Mouse (Mus musculus) midbrain, embryonic 14.5 days (tissue): Measurements from ENCODE around the gene Lrrc73. TPM values are rescaled to one million over a fixed set of nuclear protein-coding genes. Genes with fewer than 3 reads are reported as not detected.
A peak's percentile ranks its signal among the peaks of the same experiment; 100 is the strongest.

Experiments
- ATAC-seq: fragments of 200-750 bp; cut with Nextera tagmentation; 2 replicates; pipeline ENCODE4 v1.8.0; 2017; ENCODE audit warnings: moderate number of reproducible peaks, moderate library complexity; ENCODE audit not compliant: low FRiP score, low TSS enrichment
- DNase-seq: peaks from one replicate; pipeline ENCODE4 v3.0.0-alpha.2; 2015
- H3K27ac ChIP-seq: fragments of 300-500 bp; sonication (generic); replicated peaks from 2 replicates; pipeline ENCODE4 v1.5.1; 2014; ENCODE audit warnings: mild to moderate bottlenecking, low read depth, low read length, moderate library complexity
- H3K27me3 ChIP-seq: fragments of 300-500 bp; sonication (generic); 2 replicates; pipeline ENCODE4 v1.6.1; 2014; ENCODE audit warnings: low read length, control low read depth, mixed read lengths; ENCODE audit not compliant: control insufficient read depth, insufficient read depth
- H3K36me3 ChIP-seq: fragments of 300-500 bp; sonication (generic); 2 replicates; pipeline ENCODE4 v1.6.1; 2014; ENCODE audit warnings: low read length, control low read depth; ENCODE audit not compliant: control insufficient read depth, insufficient read depth
- H3K4me1 ChIP-seq: fragments of 300-500 bp; sonication (generic); 2 replicates; pipeline ENCODE4 v1.6.1; 2014; ENCODE audit warnings: mild to moderate bottlenecking, antibody characterized with exemption, low read length, control low read depth; ENCODE audit not compliant: control insufficient read depth, insufficient read depth
- H3K4me2 ChIP-seq: fragments of 300-500 bp; sonication (generic); 2 replicates; pipeline ENCODE4 v1.6.1; 2014; ENCODE audit warnings: mild to moderate bottlenecking, low read length, moderate library complexity
- H3K4me3 ChIP-seq: fragments of 300-500 bp; sonication (generic); replicated peaks from 2 replicates; pipeline ENCODE4 v1.5.1; 2014; ENCODE audit warnings: low read depth, low read length
- H3K9ac ChIP-seq: fragments of 300-500 bp; sonication (generic); replicated peaks from 2 replicates; pipeline ENCODE4 v1.6.1; 2014; ENCODE audit warnings: mild to moderate bottlenecking, low read length, moderate library complexity
- H3K9me3 ChIP-seq: fragments of 300-500 bp; sonication (generic); 2 replicates; pipeline ENCODE4 v1.6.1; 2016; ENCODE audit warnings: low read length, control low read depth, mixed read lengths; ENCODE audit not compliant: control insufficient read depth
- WGBS: fragments of 180-500 bp; shearing (Covaris S2); extraction: QIAGEN DNeasy Blood & Tissue Kit; methylation state at CpG from one replicate; pipeline ENCODE4 v1.1.7; 2014; 5-methylcytosine and 5-hydroxymethylcytosine counted together
- polyA plus RNA-seq: library from polyadenylated mRNA; unstranded; fragments of >200 nt; fragmentation: Nextera tagmentation; extraction: Ambion mirVana; gene quantifications from 2 replicates; pipeline ENCODE4 v1.2.1, GENCODE M21; 2014

Lrrc73 gene
- 12.0 and 17.4 TPM in 2 replicates for polyA plus RNA-seq

GRCm38 (mm10) chr17:46253452-46254084 lies at the start of gene Lrrc73:
TSS of gene Lrrc73 (plus strand) at chr17:46253531.
- Histone ChIP-seq H3K9me3 (no peaks in the 10 kb centered on the region), H3K27ac (peak within 1 kb of the TSS; percentile 84), H3K4me2 (peak within 1 kb of the TSS; percentile 94), H3K4me1 (peaks cover 25% of the 10 kb centered on the region), H3K36me3 (peaks cover 46% of the 10 kb centered on the region), H3K27me3 (no peaks in the 10 kb centered on the region), H3K9ac (peak within 1 kb of the TSS; percentile 76), H3K4me3 (peak within 1 kb of the TSS; percentile 75)
- peak; percentile 90 for ATAC-seq
- 2% methylated on average over 48 of the region's 48 CpGs for WGBS
- DNase-seq = peak; percentile 96

- Histone ChIP-seq H3K9me3 (no peaks in the 10 kb centered on the region), H3K9ac (no peak overlapping the region), H3K4me3 (no peak overlapping the region), H3K27me3 (no peaks in the 10 kb centered on the region), H3K4me1 (peaks cover 12% of the 10 kb centered on the region), H3K4me2 (no peak overlapping the region), H3K27ac (no peak overlapping the region), H3K36me3 (peaks cover 60% of the 10 kb centered on the region)
- no peak for ATAC-seq
- no peak for DNase-seq
These were observed 46.7 kb upstream of the Lrrc73 start for GRCm38 (mm10) chr17:46206676-46207075.

DNA sequence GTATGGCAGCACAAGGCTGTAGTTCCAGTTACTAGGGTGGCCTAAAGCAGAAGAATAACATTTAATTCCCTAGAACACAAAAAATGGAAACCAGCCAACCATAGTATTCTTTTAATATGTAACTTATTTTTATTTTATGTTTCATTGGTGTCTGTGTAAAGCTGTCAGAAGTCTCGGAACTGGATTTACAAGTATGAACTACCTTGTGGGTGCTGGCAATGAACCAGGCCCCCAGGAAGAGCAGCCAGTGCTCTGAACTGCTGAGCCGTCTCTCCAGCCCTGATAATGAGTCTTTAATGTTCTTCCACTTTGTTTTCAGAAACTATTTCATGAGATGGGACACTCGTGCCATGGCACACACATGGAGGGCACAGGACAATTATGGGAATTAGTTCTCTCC lies 42.8 kb upstream of the Lrrc73 start:
- no peaks in the 10 kb centered on the region for H3K27me3 ChIP-seq
- no peaks in the 10 kb centered on the region for H3K9me3 ChIP-seq
- no peak for DNase-seq

GRCm38 (mm10) chr17:46221601-46222000 lies 31.7 kb upstream of the Lrrc73 start:
- peaks cover 99% of the 10 kb centered on the region for H3K36me3 ChIP-seq
- H3K27me3 ChIP-seq = no peaks in the 10 kb centered on the region
- H3K27ac ChIP-seq = no peak overlapping the region
- no peaks in the 10 kb centered on the region for H3K9me3 ChIP-seq
- 95% methylated on average over 3 of the region's 3 CpGs for WGBS
- no peak overlapping the region for H3K4me2 ChIP-seq
- no peak overlapping the region for H3K4me3 ChIP-seq
- H3K9ac ChIP-seq = no peak overlapping the region
- H3K4me1 ChIP-seq = no peaks in the 10 kb centered on the region
- DNase-seq = no peak
- no peak for ATAC-seq

More for the DNA sequence above, 42.8 kb upstream of the Lrrc73 start:
- H3K27ac ChIP-seq = no peak overlapping the region
- H3K4me3 ChIP-seq = no peak overlapping the region
- no peak overlapping the region for H3K4me2 ChIP-seq
- peaks cover 89% of the 10 kb centered on the region for H3K36me3 ChIP-seq
- ATAC-seq = no peak
- WGBS = 94% methylated on average over 3 of the region's 3 CpGs
- H3K9ac ChIP-seq = no peak overlapping the region
- no peaks in the 10 kb centered on the region for H3K4me1 ChIP-seq

DNA sequence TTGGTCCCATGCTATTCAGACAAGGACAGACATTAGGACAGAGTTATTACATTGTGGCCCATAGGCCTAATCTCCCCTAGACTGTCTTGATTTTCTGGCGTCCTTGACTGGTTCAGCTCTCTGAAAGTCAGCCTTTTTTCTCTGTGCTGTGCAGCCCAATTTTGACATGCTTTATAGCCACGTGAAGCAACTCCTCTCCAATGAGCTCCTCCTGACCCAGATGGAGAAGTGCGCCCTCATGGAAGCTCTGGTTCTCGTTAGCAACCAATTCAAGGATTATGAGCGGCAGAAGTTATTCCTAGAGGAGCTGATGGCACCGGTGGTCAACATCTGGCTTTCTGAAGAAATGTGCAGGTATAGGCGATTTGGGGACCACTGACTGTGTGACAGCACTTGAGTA lies 25.8 kb upstream of the Lrrc73 start:
- H3K9me3 ChIP-seq = no peaks in the 10 kb centered on the region
- H3K4me1 ChIP-seq = no peaks in the 10 kb centered on the region
- H3K36me3 ChIP-seq = peaks cover 92% of the 10 kb centered on the region
- 95% methylated on average over 7 of the region's 7 CpGs for WGBS
- H3K4me2 ChIP-seq = no peak overlapping the region
- no peak overlapping the region for H3K9ac ChIP-seq
- no peak overlapping the region for H3K27ac ChIP-seq
- H3K4me3 ChIP-seq = no peak overlapping the region
- ATAC-seq (no peak), DNase-seq (no peak)
- H3K27me3 ChIP-seq = no peaks in the 10 kb centered on the region

DNA sequence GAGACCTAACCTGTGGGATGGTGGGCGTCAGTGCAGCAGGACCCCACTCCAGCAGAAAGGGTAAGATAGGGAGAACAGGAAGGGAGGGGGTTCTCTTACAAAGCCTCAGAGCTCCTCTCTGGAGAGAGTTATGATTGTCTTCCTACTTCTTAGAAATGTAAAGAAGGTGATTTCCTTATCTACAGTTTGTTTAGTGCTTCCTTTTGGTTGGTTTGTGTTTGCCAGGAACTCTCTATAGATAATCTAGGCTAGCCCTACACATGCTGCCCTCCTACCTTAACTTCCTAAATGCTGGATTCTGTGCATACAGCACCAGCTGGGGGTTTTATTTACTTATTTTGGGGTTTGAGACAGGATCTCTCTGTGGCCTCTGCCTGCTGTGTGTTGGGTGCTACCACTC lies 17.3 kb upstream of the Lrrc73 start:
- H3K4me3 ChIP-seq = no peak overlapping the region
- peaks cover 75% of the 10 kb centered on the region for H3K36me3 ChIP-seq
- no peak overlapping the region for H3K9ac ChIP-seq
- H3K4me2 ChIP-seq = no peak overlapping the region
- H3K27me3 ChIP-seq = no peaks in the 10 kb centered on the region
- H3K27ac ChIP-seq = no peak overlapping the region
- WGBS = 97% methylated on average over 1 of the region's 1 CpGs
- no peaks in the 10 kb centered on the region for H3K4me1 ChIP-seq
- no peaks in the 10 kb centered on the region for H3K9me3 ChIP-seq
- no peak for ATAC-seq
- no peak for DNase-seq

DNA sequence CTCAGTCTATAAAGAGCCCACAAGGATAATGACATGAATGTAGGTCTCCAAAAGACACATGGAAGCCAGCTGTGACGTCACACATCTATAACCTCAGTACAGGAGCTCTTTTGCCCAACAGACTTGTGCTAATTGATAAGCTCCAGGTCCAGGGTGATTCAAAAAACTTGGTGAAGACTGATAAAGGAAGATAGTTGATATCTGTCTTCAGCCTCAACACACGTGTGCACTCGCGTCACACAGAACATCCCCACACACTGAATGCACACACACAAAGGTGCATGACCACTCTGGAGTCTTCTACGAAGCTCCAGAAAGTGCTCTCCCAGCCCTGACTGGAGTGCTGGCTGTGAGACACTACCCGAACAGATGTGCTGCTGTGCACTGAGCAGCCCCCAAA lies 16.3 kb upstream of the Lrrc73 start:
- peaks cover 78% of the 10 kb centered on the region for H3K36me3 ChIP-seq
- 95% methylated on average over 6 of the region's 6 CpGs for WGBS
- no peak for ATAC-seq

DNA sequence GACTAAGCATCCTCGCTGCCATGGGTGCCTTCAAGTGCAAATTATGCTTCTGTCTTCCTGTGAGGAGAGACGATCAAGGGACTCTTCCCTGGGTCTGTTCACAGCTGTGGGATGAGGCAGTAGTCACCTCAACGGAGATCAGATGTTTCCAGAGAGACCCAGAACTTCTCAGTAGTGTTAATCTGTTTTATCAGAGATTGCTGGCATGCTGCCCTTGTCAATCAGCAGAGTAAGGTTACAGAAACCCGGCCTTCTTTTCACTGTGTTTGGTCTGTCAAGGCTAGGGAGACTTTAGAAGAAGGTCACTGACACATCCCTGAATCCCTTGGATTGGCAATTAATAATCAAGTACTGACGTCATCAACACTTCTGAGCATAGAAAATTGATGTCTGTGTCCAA lies 15.9 kb upstream of the Lrrc73 start:
- DNase-seq = no peak
- H3K4me1 ChIP-seq = no peaks in the 10 kb centered on the region
- H3K9me3 ChIP-seq = no peaks in the 10 kb centered on the region
- H3K9ac ChIP-seq = no peak overlapping the region
- H3K4me3 ChIP-seq = no peak overlapping the region
- WGBS = 90% methylated on average over 5 of the region's 5 CpGs
- no peak overlapping the region for H3K27ac ChIP-seq
- ATAC-seq = no peak
- H3K4me2 ChIP-seq = no peak overlapping the region
- H3K27me3 ChIP-seq = no peaks in the 10 kb centered on the region
- H3K36me3 ChIP-seq = peaks cover 82% of the 10 kb centered on the region

More for the DNA sequence above, 16.3 kb upstream of the Lrrc73 start:
- Histone ChIP-seq H3K27me3 (no peaks in the 10 kb centered on the region), H3K4me3 (no peak overlapping the region), H3K4me1 (no peaks in the 10 kb centered on the region), H3K27ac (no peak overlapping the region), H3K4me2 (no peak overlapping the region), H3K9me3 (no peaks in the 10 kb centered on the region), H3K9ac (no peak overlapping the region)
- no peak for DNase-seq

GRCm38 (mm10) chr17:46239516-46240114 lies 13.7 kb upstream of the Lrrc73 start:
- Histone ChIP-seq H3K9ac (no peak overlapping the region), H3K27me3 (no peaks in the 10 kb centered on the region), H3K4me2 (no peak overlapping the region), H3K36me3 (peaks cover 87% of the 10 kb centered on the region), H3K9me3 (no peaks in the 10 kb centered on the region), H3K4me3 (no peak overlapping the region), H3K27ac (no peak overlapping the region), H3K4me1 (no peaks in the 10 kb centered on the region)
- DNase-seq = no peak
- no peak for ATAC-seq
- WGBS = 93% methylated on average over 15 of the region's 15 CpGs
